11 mouse cellular contexts compared by ENCODE assay signal in the genomic region with DNA sequence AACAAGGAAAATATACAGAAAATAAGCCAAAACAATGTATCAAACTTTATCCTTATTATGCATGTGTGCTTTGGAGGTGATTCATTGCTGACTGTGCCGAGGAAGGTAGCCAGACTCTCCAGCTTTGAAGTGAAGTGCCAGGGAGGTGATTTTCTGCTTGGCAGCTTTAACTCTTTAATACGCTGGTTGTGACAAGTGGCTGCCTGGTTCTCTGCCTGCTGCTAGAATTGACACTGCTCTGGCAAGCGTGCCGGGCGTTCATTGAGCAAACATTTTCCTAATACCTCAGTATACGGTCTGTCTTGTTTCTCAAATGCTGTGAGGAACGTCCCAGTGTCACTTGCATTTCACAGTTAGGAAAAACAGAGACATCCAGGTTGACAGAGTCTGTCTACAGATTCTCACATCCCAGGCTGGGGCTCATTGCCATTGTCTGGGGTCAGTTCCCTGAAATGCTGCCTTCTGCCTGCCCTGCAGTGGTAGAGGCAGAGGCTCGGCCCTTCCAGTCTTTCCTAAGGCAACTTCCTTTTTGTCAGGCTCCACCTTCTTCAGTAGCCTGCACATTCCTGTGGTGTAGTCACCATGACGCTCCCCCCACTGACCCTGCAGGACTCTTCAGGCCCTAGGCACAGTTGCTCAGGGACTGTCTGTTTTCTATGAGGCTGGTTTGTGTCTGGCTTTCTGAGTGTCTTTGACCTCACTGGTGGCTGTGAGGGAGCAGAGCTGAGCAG.
DNase-seq lines count a peak whose midpoint lies in the region; ATAC-seq lines count a peak whose summit lies in the region.
"Had no signal": no experiment of that assay in that cellular context is flagged by ENCODE, and none has a peak within 500 bp of the region (broad histone marks: within the 10 kb centered on the region; RNA-seq: fewer than 3 reads in every experiment).

No protein-coding gene starts in this region.

- no peaks in the 10 kb centered on the region for H3K36me3 ChIP-seq in midbrain, embryonic 11.5 days (ENCODE audit: control insufficient read depth, insufficient read depth, low read length)
- no peaks in the 10 kb centered on the region for H3K36me3 ChIP-seq in midbrain, embryonic 15.5 days (replicated peaks)
- no peaks in the 10 kb centered on the region for H3K36me3 ChIP-seq in kidney, embryonic 15.5 days

- H3K9ac ChIP-seq in midbrain, embryonic 11.5 days (ENCODE audit: low read length), result no peak overlapping the region
- no peak overlapping the region for H3K9ac ChIP-seq in midbrain, embryonic 15.5 days
- H3K9ac ChIP-seq in kidney, embryonic 15.5 days, result no peak overlapping the region

- no peak overlapping the region for H3K4me2 ChIP-seq in midbrain, embryonic 11.5 days
- no peak overlapping the region for H3K4me2 ChIP-seq in midbrain, embryonic 15.5 days
- peak overlapping the region; percentile 17; the same call in 1 of the 2 replicates for H3K4me2 ChIP-seq in kidney, embryonic 15.5 days
- H3K4me2 ChIP-seq: heart, embryonic 11.5 days had no signal

- H3K9me3 ChIP-seq in midbrain, embryonic 11.5 days (ENCODE audit: control insufficient read depth, low read length), result peaks cover 5% of the 10 kb centered on the region; the same call in 1 of the 2 replicates
- H3K9me3 ChIP-seq in midbrain, embryonic 15.5 days, result 0 out of 2 replicates have a peak, but pooled peaks cover 5% of the 10 kb centered on the region
- H3K9me3 ChIP-seq in kidney, embryonic 15.5 days (replicated peaks), result peaks cover 4% of the 10 kb centered on the region; the same call in 1 of the 2 replicates

- peak; percentile 80 for DNase-seq in midbrain, embryonic 11.5 days (ENCODE audit: low spot score, missing footprints)
- DNase-seq in embryo, embryonic 10.5 days (ENCODE audit: low spot score), result peak; percentile 46
- DNase-seq in lung, postnatal 4 days, result peak; percentile 52 to 56
- DNase-seq in cerebellum, adult 9-11 months, result no peak
- no peak for DNase-seq in cerebellum, postnatal 25 days
- DNase-seq: cerebellum, adult 11 months had no signal

- no peak overlapping the region for H3K4me3 ChIP-seq in midbrain, embryonic 11.5 days (ENCODE audit: low read depth, low read length)
- H3K4me3 ChIP-seq in midbrain, embryonic 15.5 days, result no peak overlapping the region
- H3K4me3 ChIP-seq in kidney, embryonic 15.5 days (replicated peaks), result no peak overlapping the region

- H3K27ac ChIP-seq in midbrain, embryonic 11.5 days (ENCODE audit: low read depth, low read length), result no peak overlapping the region
- no peak overlapping the region for H3K27ac ChIP-seq in midbrain, embryonic 15.5 days
- H3K27ac ChIP-seq in kidney, embryonic 15.5 days, result peak overlapping the region; percentile 82

- H3K27me3 ChIP-seq in midbrain, embryonic 11.5 days (ENCODE audit: control insufficient read depth, insufficient read depth, low read length), result no peaks in the 10 kb centered on the region
- no peaks in the 10 kb centered on the region for H3K27me3 ChIP-seq in midbrain, embryonic 15.5 days (replicated peaks)
- H3K27me3 ChIP-seq in kidney, embryonic 15.5 days, result no peaks in the 10 kb centered on the region

- no peaks in the 10 kb centered on the region for H3K4me1 ChIP-seq in midbrain, embryonic 11.5 days (ENCODE audit: control insufficient read depth, insufficient read depth, low read length)
- peaks cover 31% of the 10 kb centered on the region for H3K4me1 ChIP-seq in midbrain, embryonic 15.5 days
- peaks cover 31% of the 10 kb centered on the region for H3K4me1 ChIP-seq in kidney, embryonic 15.5 days

- 40% methylated on average over 9 of the region's 9 CpGs for WGBS in midbrain, embryonic 11.5 days
- 34% methylated on average over 9 of the region's 9 CpGs for WGBS in midbrain, embryonic 15.5 days
- 43% methylated on average over 9 of the region's 9 CpGs for WGBS in kidney, embryonic 15.5 days

- no peak for ATAC-seq in midbrain, embryonic 11.5 days (ENCODE audit: low FRiP score)
- ATAC-seq in midbrain, embryonic 15.5 days (replicated peaks), result no peak
- peak; percentile 85 for ATAC-seq in kidney, embryonic 15.5 days (replicated peaks; ENCODE audit: low FRiP score)
- no peak for ATAC-seq in megakaryocyte-erythroid progenitor cell, adult 5-6 weeks (replicated peaks; ENCODE audit: low FRiP score, low TSS enrichment, poor library complexity, severe bottlenecking)
- ATAC-seq: intestine, postnatal 0 days had no signal

Comparison
In these comparisons a context has a peak if more than half of its experiments do, and no peak if none do; other contexts are left out.
1. DNase-seq: peak in midbrain, embryonic 11.5 days (single experiment), embryo, embryonic 10.5 days (single experiment) and lung, postnatal 4 days (2 of 2); none in cerebellum, adult 9-11 months (single experiment) and cerebellum, postnatal 25 days (0 of 2).